Mouse (Mus musculus) adrenal gland, adult 8-10 months (tissue): ENCODE results near the gene H2afv. TPM values are rescaled to one million over a fixed set of nuclear protein-coding genes. Genes with fewer than 3 reads are reported as not detected.
"Not testable (repeated sequence)": the region's sequence is repeated elsewhere in the genome, so short reads cannot be mapped to it uniquely, and the experiment has no call there.

Experiments used
- DNase-seq: peaks from one replicate; pipeline ENCODE4 v3.0.0; 2022
- total RNA-seq, 4 experiments: library from RNA; stranded (reverse); gene quantifications; 2 replicates each; pipeline ENCODE4 v1.2.4; 2022

H2afv gene
- total RNA-seq, 4 experiments from 2014 or later: 68.9 to 84.3 (median 80.5) TPM

GRCm38 (mm10) chr11:6414751-6415550 is 29.3 kb downstream of the H2afv start, which contains the start of gene Ppia:
Gene Ppia, plus strand, starts transcription at chr11:6415443.
- no peak for DNase-seq

DNA sequence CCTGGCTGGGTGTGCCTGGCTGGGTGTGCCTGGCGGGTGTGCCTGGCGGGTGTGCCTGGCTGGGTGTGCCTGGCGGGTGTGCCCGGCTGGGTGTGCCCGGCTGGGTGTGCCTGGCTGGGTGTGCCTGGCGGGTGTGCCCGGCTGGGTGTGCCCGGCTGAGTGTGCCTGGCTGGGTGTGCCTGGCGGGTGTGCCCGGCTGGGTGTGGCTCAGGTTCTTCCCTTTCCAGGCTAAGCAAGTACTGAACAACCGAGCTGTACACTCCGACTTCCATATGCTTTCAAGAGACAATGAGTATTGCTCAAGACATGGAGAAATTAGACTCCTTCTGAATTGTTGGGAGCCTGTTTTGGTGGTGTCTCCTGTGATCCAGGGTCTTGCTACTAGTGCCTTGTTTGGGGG is 31.0 kb downstream of the H2afv start:
- no peak for DNase-seq

DNA sequence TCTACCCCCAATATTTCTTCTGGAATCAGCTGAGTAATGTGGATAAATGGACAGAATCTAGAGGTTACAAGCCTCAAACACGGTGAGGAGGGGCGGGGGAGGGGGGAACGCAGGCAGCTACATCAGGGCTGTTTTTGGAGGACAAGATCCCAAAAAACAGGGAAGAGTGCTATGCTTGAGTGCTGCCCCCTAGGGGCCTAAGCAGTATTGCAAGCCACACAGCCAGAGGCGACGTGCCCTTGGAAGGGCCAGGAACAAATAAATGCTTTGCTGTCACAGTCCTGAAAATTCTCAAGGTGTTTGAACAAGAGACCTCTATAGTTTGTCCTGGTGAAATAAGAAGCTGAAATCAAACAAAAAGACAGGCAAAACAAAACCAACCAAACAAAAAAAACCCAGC is 32.6 kb downstream of the H2afv start:
- DNase-seq: peak; percentile 73

DNA sequence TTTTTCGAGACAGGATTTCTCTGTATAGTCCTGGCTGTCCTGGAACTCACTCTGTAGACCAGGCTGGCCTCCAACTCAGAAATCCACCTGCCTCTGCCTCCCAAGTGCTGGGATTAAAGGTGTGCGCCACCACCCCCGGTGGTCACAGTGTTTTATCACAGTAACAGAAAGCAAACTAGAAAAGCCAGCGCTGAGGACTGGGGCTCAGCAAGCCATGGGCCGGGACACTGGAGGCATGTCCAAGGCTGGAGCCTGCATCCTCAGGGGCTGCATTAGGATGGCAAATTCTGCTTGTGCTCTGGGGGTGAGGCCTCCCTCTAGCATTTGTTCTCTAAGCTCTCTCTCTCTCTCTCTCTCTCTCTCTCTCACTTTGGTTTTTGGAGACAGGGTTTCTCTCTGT is 33.5 kb downstream of the H2afv start:
- DNase-seq: not testable (repeated sequence)

GRCm38 (mm10) chr11:6410050-6410602 is 34.1 kb downstream of the H2afv start:
- DNase-seq: no peak

DNA sequence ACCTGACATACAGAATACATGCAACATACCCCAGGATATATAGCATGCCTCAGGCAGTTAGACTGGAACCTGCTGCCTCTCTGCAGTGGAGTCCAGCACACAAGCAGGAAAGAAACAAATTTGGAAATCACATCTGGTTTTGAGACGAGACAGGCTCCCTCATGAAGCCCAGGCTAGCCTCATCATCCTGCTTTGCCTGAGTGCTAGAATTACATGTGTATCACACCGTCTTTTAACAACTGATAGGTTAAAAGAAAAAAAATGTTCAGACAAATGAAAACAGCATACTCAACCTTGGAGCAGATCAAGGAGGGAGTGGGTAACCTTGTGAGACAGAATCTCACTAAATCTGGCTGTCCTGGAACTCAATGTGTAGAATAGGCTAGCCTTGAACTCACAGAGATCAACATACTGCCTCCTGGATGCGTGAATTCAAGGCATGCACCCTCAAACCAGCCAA is 37.1 kb downstream of the H2afv start:
- DNase-seq: no peak

- DNase-seq: peak; percentile 80
These were observed 37.7 kb downstream of the H2afv start for GRCm38 (mm10) chr11:6406251-6407161.

DNA sequence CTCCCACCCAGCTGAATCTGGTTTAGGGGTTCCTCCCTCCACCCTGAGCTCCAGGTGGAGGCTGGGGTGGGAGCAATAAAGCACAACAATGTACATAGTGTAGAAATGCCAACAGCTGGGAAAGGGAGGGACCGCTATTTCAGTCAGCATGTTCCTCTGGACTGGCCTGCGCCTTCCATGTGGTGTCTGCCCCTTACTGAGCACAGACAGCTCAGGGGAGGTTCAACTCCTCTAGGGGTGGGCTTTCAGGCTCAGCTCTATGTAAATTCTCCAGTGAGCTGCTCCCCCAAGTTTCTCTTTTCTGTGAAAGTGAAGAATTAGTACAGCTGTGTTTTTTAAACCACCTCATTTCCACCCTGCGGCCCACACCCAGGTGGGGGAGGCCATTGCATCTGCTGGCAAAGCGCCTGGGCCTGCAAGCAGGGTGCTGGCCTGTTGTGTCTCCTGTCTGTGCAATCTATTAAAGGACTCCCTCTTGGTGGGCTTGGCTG is 38.6 kb downstream of the H2afv start:
- DNase-seq: no peak

DNA sequence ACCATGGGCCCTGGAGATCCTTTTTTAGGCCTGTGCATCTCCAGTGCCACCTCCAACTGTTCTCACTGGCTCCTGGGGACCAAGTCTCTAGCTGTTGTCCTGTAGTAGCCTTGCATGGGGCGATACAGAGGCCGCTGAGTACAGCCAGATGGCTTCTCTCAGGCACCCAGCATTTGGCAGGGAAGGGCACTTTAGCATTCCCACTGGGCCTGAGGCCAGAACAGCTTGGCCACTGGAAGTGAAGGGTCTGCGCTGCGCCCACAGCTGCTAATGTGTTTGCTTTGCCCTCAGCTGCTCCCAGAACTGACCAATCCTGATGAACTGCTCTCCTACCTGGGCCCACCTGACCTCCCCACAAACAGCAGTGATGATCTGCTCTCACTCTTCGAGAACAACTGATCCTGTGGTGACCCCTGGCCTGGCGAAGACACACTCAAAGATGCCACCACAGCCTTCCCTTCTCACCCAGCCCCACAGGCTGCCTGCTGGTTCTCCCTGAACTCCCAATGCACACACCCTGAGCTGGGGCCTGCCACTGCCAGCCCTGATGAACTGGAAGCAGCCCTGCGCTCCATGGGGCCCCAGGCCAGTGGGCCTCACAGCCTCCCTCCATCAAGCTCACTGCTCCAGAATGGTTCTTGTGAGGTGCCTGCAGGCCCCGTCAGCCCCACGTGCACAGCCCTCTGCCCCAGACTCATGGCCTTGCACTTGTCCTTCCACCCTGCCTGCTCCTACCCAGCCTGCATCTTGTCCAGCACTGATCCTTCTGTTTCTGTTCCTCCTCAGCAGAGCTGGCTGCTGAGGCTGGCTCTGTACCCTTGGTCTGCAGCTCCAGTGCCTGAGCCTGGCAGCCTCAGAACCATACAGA is 39.3 kb downstream of the H2afv start:
- no peak for DNase-seq

DNA sequence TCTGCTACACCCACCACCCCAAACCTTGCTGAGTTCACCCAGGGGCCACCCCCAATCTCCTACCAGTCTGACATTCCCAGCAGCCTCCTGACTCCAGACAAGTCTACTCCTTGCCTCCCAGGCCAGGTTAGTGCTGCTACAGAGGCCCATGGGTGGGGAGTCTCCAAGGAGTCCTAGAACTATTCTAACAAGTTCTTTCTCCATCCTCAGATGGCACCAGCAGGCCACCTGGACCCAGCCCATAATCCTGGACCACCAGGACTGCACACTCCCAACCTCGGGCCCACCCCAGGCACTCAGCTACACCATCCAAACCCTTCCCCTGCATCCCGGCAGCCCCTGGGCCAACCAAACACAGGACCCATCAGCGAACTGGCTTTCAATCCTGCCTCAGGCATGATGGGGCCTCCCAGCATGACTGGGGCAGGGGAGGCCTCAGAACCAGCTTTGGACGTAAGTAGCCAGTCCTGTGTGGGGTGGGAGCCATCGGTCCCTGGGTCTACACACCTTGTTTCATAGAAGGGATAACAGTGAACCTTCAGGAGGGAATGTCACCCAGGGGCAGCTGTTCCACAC is 40.3 kb downstream of the H2afv start:
- DNase-seq: no peak

DNA sequence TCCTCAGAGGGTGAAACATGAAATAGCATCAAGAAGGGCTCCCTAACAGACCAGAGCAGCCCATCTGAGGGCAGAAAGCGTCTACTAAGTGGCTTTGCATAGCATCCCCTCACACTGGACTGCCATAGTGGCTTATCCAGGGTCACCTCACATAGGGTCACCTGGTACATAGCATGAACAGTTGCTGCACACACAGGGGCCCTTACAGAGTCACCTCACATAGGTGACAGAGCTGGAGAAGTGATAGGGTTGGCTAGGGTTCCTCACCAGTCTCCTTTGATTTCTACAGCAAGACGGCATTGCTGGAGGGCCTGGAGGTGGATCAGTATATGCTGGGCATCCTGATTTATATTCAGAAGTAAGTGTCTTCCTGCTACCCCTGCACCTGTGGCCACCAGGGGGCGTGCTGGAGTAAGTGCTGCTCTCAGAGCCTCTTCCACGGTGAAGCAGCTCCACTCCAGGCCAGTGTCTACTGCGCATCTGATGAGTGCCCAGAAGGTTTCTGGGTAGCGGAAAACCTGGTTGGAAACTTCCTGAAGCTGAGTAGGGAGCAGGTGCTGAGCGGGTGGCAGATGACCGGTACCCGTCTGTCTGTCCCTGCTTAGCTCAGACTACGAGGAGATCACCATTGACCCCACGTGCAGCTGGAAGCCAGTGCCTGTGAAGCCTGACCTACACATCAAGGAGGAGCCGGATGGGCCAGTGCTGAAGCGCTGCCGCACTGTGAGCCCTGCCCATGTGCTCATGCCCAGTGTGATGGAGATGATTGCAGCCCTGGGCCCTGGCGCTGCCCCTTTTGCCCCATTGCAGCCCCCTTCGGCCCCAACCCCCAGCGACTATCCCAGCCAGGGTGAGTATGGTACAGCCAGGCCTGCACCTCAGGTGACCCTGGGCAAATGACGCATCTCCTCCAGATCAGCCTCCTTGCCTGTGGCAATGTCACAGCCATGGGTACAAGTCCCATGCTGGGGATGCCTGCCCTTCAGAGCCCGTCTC is 41.4 kb downstream of the H2afv start:
- DNase-seq: no peak

DNA sequence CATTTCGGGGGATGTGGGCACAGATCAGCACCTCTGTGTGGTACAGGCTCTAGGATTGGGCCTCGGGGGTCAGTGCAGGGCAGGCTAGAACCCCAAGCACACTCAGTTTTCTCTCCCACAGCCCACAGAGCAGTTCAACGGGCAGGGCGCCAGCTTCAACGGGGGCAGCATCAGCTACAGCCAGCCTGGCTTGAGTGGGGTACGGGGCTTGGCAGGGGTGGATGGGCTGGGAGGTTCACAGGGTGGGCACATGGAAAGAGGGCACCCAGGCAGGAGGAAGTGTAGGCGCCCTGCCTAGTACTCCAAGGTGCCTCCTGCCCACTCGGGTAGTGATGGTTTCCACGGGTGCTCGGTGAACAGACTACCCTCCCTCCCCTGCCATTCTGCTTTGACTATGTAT is 46.1 kb downstream of the H2afv start:
- no peak for DNase-seq

DNA sequence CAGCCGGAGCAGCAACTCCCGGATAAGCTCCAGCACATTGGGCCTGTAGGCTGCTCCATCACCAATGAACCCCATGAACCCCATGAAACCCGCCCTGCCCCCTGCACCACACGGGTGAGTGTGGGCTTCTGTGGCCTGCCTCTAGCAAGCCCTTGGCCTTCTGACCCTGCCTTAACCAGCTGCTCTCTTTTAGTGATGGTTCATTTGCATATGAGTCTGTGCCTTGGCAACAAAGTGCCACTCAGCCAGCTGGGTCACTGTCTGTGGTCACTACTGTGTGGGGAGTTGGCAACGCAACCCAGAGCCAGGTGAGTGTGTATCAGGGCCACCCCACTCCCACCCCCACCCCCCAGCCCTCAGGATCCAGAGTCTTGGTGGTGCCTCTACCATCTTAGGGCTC is 48.7 kb downstream of the H2afv start:
- no peak for DNase-seq

DNA sequence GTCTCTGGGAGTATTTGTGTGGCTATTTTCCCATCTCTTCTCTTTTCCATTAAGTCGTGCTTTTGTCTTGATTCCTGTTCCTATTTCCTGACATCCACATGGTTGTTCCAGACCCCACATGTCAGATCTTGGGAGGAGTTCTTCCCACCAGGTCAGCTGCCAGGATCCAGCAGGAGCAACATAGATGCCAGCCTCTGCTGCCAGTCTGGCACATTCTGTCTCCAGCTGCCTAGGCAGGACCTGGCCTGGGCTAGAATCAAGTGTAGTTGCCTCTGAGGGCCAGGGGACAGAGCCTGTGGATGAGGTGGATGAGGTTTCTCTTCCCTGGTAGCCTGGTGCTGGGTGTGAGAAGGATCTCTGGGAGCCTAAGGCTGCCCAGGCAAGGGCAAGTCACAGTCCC is 50.4 kb downstream of the H2afv start:
- no peak for DNase-seq

DNA sequence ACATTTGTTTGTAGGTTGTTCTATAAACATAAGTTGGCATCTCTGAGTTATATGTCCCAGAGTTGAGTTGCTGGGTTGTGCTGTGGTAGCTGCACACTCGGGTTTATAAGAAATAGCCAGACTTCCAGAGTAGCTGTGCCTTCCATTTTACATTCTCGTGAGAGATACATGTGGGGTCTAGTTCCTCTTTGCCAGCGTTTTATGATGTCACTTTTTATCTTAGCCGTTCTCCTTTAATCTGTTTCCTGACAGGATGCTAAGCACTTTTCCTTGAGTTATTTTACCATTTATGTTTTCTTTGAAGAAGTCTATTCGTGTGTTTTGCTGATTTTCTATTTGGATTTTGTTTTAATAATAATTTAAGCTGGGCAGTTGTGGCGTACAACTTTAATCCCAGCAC is 51.4 kb downstream of the H2afv start:
- no peak for DNase-seq

GRCm38 (mm10) chr11:6391516-6392276 is 52.5 kb downstream of the H2afv start:
- no peak for DNase-seq

DNA sequence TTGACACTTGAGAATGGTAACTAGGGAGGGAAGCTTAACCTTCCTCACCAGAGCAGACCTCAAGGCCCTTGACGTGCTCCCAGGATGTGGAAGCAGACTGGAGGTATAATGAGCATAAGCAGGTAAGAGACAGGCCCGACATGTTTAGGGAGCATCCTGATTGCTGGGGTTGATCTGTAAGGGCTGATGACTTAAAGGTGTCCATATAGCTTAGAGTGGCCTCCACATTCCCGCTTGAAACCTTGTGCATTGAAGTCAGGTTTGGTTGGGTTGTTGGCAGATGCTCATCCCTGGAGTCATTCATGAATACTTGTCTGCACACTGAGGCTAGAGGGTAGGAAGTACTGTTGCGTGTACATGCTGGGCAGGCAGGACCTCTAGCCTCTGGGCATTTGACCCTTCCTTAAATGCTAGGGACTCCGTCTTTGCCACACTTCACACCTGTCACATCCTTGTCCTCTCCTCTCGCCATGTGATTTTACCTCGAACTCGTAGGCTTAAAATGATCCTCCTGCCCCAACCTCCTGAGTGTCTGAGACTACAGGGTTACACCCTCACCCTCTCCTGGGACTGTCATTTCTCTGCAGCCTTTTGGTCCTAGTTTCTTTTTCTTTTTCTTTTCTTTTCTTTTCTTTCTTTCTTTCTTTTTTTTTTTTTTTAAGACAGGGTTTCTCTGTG is 53.7 kb downstream of the H2afv start:
- DNase-seq: no peak

GRCm38 (mm10) chr11:6389483-6389921 is 54.7 kb downstream of the H2afv start:
- no peak for DNase-seq
